Mouse (Mus musculus) neural tube, embryonic 13.5 days (tissue): ENCODE measurements at regions not wholly inside any gene's neighbourhood (a gene's known extent, or its start where the extent isn't known, plus 50 kb on each side); places are given as distances from the start of the nearest gene placed in this dataset.

Experiments used
- ATAC-seq: fragments of 200-750 bp; cut with Nextera tagmentation; 2 replicates; pipeline ENCODE4 v1.8.0; 2017; ENCODE audit warnings: low read depth, mild to moderate bottlenecking, moderate TSS enrichment, moderate library complexity
- H3K27ac ChIP-seq: fragments of 300-500 bp; sonication (generic); replicated peaks from 2 replicates; pipeline ENCODE4 v1.5.1; 2015; ENCODE audit warnings: moderate library complexity, mild to moderate bottlenecking, inconsistent platforms
- H3K27me3 ChIP-seq: fragments of 300-500 bp; sonication (generic); 2 replicates; pipeline ENCODE4 v1.6.1; 2015; ENCODE audit warnings: mild to moderate bottlenecking, inconsistent platforms
- H3K36me3 ChIP-seq: fragments of 300-500 bp; sonication (generic); 2 replicates; pipeline ENCODE4 v1.6.1; 2015; ENCODE audit warnings: mild to moderate bottlenecking, inconsistent platforms
- H3K4me1 ChIP-seq: fragments of 300-500 bp; sonication (generic); replicated peaks from 2 replicates; pipeline ENCODE4 v1.6.1; 2015; ENCODE audit warnings: inconsistent platforms
- H3K4me2 ChIP-seq: fragments of 300-500 bp; sonication (generic); 2 replicates; pipeline ENCODE4 v1.6.1; 2015; ENCODE audit warnings: inconsistent platforms, mild to moderate bottlenecking, moderate library complexity
- H3K4me3 ChIP-seq: fragments of 300-500 bp; sonication (generic); 2 replicates; pipeline ENCODE4 v1.5.1; 2015; ENCODE audit warnings: mild to moderate bottlenecking, inconsistent platforms
- H3K9ac ChIP-seq: fragments of 300-500 bp; sonication (generic); 2 replicates; pipeline ENCODE4 v1.6.1; 2015; ENCODE audit warnings: moderate library complexity, mild to moderate bottlenecking, inconsistent platforms
- H3K9me3 ChIP-seq: fragments of 300-500 bp; sonication (generic); 2 replicates; pipeline ENCODE4 v1.6.1; 2016; ENCODE audit warnings: inconsistent platforms
- WGBS: fragments of 180-500 bp; shearing (Covaris S2); methylation state at CpG from one replicate; pipeline ENCODE4 v1.1.7; 2015; 5-methylcytosine and 5-hydroxymethylcytosine counted together

DNA sequence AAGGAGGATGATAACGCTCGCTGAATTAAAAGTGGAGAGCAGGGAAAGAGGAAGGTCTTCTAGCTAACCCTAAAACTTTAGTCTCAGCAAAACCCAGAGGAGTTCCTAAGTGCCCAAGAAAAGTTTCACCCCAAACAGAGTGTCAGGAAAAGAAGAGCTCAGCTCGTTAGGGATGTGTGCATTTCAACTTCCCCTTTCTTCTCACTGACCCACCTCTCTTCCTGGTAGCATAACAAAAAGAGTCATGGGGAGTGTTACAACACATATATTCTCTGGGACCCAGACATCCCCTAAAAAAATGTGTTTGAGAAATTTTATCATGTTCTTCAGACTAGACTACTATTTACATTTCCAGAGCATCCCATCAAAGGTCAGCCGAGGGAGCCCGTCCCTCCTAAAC lies 432.6 kb downstream of the Mctp2 start:
- H3K4me2 ChIP-seq: no peak overlapping the region
- H3K27ac ChIP-seq: no peak overlapping the region
- H3K9me3 ChIP-seq: no peaks in the 10 kb centered on the region
- H3K4me1 ChIP-seq: no peaks in the 10 kb centered on the region
- H3K4me3 ChIP-seq: no peak overlapping the region
- no peaks in the 10 kb centered on the region for H3K27me3 ChIP-seq
- ATAC-seq: no peak
- H3K36me3 ChIP-seq: no peaks in the 10 kb centered on the region
- 90% methylated on average over 5 of the region's 5 CpGs for WGBS
- H3K9ac ChIP-seq: no peak overlapping the region

DNA sequence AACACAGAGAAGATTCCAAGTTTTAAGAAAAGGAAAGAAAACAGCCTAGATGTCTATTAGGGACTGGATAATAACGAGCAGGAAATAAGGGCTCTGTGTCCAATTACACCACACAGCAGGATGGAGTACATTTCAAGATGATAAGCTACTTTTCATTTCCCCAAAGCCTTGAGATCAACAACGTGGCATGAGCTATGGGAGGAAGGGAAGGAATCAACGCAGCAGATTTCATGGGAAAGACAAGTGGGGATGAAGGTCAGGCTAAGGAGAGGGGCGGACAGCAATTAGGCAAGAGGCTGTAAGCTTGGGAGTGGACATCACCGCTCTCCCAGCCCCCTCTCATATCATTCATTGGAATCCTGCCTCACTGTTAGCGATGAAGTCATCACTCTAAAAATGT lies 433.5 kb downstream of the Mctp2 start:
- Histone ChIP-seq H3K27me3 (no peaks in the 10 kb centered on the region), H3K9me3 (no peaks in the 10 kb centered on the region), H3K4me2 (no peak overlapping the region), H3K27ac (no peak overlapping the region), H3K4me3 (no peak overlapping the region), H3K4me1 (no peaks in the 10 kb centered on the region), H3K36me3 (no peaks in the 10 kb centered on the region), H3K9ac (no peak overlapping the region)
- WGBS: 81% methylated on average over 6 of the region's 6 CpGs
- no peak for ATAC-seq

DNA sequence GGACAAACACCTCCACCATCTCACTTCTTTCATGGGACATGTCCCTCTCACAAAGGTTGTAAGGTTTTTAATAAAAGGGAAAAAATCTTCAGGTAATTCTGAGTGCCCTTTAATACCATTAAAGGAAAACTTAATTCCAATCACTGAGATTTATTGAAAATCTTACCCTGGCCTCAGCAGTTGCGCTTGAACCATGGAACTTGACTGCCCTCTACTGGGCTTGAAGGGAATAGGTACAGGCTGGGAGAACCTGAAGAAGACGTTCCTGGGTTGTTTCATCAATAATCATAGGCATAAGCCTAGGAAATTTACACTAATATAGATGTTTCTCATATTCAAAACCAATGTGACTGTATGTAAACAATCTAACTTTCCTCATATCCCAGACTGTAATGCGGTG lies 439.3 kb downstream of the Mctp2 start:
- Histone ChIP-seq H3K36me3 (no peaks in the 10 kb centered on the region), H3K4me3 (no peak overlapping the region), H3K4me2 (no peak overlapping the region), H3K9ac (no peak overlapping the region), H3K4me1 (peaks cover 10% of the 10 kb centered on the region), H3K27me3 (peaks cover 5% of the 10 kb centered on the region; the same call in 1 of the 2 replicates), H3K27ac (no peak overlapping the region), H3K9me3 (no peaks in the 10 kb centered on the region)
- ATAC-seq: 0 out of 2 replicates have a peak, but pooled peaks have one; percentile 40
- 12% methylated on average over 3 of the region's 3 CpGs for WGBS

DNA sequence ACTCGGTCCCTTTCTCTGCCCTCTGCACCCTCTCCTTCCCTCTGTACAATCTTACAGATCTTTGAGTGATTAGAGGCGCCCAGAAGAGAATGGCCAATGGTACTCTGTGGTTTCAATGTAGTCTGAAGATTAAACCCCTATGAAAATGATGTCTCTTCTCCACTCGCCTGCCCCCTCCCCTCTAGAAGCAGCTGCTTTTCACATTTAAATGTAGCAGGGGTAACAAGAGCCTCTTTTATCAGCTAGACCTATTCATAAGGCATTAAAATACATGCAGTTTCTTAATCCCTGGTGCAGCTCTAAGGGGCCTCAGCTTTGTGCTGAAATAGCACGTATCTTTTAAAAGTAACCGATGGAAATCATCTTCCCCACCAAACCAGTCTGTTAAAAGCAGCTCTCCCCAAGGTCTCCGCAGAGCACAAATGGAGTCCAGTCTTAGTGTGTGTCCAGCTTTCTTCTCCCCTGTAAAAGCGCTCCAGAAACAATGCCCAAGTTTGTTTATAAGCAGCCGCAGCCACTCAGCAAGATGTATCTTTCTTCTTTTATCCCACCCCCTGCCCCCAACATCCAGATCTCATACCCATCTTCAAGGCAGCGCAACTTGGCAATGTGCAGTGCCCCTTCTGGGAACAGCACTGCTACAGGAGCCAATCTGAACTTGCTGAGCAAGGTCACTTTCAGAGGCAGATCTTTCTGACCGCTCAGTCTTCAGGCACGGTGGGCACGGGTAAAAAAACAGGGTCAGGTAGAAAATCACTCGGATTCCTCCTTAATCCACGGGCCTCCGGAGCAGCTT lies 440.8 kb downstream of the Mctp2 start:
- Histone ChIP-seq H3K4me1 (peaks cover 10% of the 10 kb centered on the region), H3K36me3 (no peaks in the 10 kb centered on the region), H3K4me2 (no peak overlapping the region), H3K27me3 (peaks cover 5% of the 10 kb centered on the region; the same call in 1 of the 2 replicates), H3K9me3 (no peaks in the 10 kb centered on the region), H3K9ac (no peak overlapping the region), H3K27ac (no peak overlapping the region), H3K4me3 (no peak overlapping the region)
- 34% methylated on average over 15 of the region's 15 CpGs for WGBS
- ATAC-seq: no peak

DNA sequence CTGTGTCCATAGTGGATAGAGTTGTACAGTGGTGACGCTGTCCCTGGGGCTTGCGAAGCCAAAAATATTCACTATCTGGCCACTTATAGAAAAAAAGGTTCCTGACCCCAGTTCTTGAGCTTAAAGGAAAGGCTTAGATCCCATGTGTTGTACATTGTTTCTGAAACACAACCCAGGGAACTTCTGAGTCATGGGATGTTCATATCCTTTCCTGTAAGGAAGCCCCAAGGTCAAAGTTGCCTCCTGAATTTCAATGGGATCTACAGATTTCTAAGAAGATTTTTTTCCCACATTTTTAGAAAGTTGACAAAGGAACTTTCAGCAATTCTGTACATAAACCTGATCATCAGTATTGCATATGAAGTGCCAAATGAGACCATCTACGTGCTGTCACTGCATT lies 453.5 kb downstream of the Mctp2 start:
- 85% methylated on average over 3 of the region's 3 CpGs for WGBS
- no peaks in the 10 kb centered on the region for H3K9me3 ChIP-seq
- H3K4me3 ChIP-seq: no peak overlapping the region
- H3K4me1 ChIP-seq: no peaks in the 10 kb centered on the region
- H3K9ac ChIP-seq: no peak overlapping the region
- no peaks in the 10 kb centered on the region for H3K27me3 ChIP-seq
- H3K27ac ChIP-seq: no peak overlapping the region
- no peak for ATAC-seq
- H3K36me3 ChIP-seq: no peaks in the 10 kb centered on the region
- no peak overlapping the region for H3K4me2 ChIP-seq

DNA sequence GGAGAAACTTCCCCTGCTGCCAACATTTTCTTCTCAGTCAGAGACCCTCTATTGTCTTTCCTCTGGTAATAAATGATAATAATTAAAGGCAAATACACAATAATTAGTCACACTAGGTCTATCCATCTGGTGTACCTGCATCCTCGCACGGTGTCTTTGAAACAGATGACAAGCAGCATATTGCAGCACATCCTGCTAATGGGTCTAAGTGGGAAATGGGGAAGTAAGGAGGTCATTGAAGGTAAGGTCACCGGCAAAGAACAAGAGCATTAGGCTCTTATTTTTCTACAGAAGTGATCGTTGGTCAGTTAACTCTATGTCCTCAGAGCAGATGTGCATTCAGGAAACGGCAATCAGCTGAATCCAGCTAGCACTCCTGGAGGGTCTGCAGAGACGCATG lies 457.2 kb downstream of the Mctp2 start:
- Histone ChIP-seq H3K27me3 (no peaks in the 10 kb centered on the region), H3K4me1 (no peaks in the 10 kb centered on the region), H3K4me2 (no peak overlapping the region), H3K36me3 (no peaks in the 10 kb centered on the region), H3K27ac (no peak overlapping the region), H3K4me3 (no peak overlapping the region), H3K9ac (no peak overlapping the region), H3K9me3 (no peaks in the 10 kb centered on the region)
- WGBS: 79% methylated on average over 6 of the region's 6 CpGs
- no peak for ATAC-seq

DNA sequence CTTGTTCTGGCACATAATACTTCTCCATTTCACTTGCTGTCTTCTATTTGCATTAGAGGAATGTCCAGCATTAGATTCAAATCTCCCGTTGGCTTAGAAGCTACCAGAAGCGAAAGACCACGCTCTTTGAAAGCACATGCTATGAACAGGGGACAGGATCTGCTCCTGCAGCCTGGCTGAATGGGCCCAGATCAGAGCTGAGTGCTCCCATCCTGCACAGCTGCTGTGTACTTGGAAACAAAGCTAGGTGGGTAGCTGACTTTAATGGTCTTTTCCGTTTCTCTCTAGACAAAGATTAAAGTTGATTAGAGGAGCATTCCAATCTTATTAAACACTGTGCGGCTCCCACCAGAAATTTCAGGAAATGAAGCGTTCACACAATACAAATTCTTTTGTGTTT lies 468.6 kb downstream of the Mctp2 start:
- no peaks in the 10 kb centered on the region for H3K9me3 ChIP-seq
- WGBS: 80% methylated on average over 6 of the region's 6 CpGs
- H3K36me3 ChIP-seq: no peaks in the 10 kb centered on the region
- no peak overlapping the region for H3K4me3 ChIP-seq
- H3K27me3 ChIP-seq: no peaks in the 10 kb centered on the region
- H3K9ac ChIP-seq: no peak overlapping the region
- H3K4me1 ChIP-seq: no peaks in the 10 kb centered on the region
- no peak overlapping the region for H3K4me2 ChIP-seq
- no peak for ATAC-seq
- no peak overlapping the region for H3K27ac ChIP-seq

DNA sequence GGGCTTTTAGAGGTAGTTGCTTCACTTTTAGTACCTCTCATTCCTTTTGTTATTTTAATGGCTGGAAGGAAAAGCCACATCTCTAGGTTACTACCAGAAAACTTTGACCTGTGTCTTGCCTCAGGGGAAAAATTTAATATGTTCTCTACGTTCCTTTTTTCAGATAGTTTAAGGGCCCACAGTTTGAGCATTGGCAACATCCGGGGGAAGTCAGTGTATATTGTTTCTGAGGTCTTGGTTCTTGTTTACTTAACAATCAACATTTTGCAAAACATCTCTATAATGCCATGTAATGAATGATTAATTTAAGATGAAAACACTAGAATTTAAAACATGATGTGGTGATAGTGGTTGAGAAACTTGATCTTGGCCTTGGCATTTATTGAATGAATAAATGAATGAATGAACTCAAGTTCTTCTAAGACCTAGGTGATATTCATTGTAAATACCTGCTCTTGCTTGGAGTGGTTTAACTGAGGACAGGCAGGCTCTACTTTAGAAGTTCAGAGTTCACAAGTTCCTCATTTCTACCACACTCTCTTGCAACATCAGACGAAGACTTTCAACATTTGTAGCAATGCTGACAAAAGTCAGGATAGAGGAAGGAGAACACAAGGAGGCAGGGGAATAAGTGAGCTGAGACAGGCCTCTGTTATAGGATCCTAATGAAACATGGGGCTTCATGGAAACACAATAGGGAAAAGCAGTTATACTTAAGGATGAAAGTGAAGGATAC lies 474.4 kb downstream of the Mctp2 start:
- Histone ChIP-seq H3K36me3 (no peaks in the 10 kb centered on the region), H3K27ac (no peak overlapping the region), H3K4me2 (no peak overlapping the region), H3K4me3 (no peak overlapping the region), H3K4me1 (no peaks in the 10 kb centered on the region), H3K9ac (no peak overlapping the region), H3K27me3 (no peaks in the 10 kb centered on the region), H3K9me3 (no peaks in the 10 kb centered on the region)
- 79% methylated on average over 3 of the region's 3 CpGs for WGBS
- no peak for ATAC-seq

DNA sequence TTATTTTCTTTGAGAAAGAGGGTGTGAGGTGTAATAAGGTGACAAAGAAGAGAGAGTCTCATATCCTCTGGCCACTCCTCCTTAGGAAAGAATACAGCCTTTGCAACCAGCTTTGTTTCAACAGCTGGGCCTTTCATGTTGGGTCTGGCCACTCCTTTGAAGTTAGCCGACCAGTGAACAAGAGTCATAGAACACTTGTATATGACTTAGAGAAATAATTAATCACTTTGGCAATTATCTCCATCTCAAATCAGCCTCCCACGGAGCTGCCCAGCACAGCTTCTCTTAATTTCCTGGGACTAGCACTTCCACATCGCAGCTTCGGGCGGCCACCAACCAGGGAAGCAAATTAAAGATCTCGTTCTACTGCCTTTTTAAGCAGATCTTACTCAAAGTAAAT lies 476.8 kb downstream of the Mctp2 start:
- Histone ChIP-seq H3K27ac (no peak overlapping the region), H3K9me3 (no peaks in the 10 kb centered on the region), H3K4me2 (no peak overlapping the region), H3K4me1 (no peaks in the 10 kb centered on the region), H3K4me3 (no peak overlapping the region), H3K36me3 (no peaks in the 10 kb centered on the region), H3K9ac (no peak overlapping the region), H3K27me3 (no peaks in the 10 kb centered on the region)
- no peak for ATAC-seq
- 18% methylated on average over 6 of the region's 6 CpGs for WGBS

DNA sequence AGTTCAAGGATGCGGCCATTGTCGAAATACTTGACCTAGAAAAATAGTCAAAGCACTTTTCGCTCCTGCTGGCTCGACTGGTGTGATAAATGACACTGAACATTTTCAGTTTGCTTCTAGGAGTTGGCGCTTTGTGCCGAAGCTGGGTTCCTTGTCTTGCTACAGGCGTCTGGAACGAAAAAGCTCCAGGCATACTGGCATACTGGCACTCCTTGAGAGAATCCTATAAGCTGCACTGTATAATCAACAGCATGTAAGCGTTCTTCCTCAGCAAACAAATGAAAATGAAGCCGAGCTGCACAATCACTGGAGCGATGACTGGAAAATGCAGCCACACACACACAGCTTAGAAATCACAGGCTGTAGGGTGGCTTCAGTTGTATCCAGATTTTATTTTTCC lies 464.9 kb upstream of the Gm10295 start:
- WGBS: 80% methylated on average over 11 of the region's 11 CpGs
- no peak overlapping the region for H3K4me2 ChIP-seq
- no peak overlapping the region for H3K27ac ChIP-seq
- no peaks in the 10 kb centered on the region for H3K36me3 ChIP-seq
- no peak overlapping the region for H3K9ac ChIP-seq
- H3K4me3 ChIP-seq: no peak overlapping the region
- H3K9me3 ChIP-seq: no peaks in the 10 kb centered on the region
- no peak for ATAC-seq
- no peaks in the 10 kb centered on the region for H3K4me1 ChIP-seq
- H3K27me3 ChIP-seq: no peaks in the 10 kb centered on the region

DNA sequence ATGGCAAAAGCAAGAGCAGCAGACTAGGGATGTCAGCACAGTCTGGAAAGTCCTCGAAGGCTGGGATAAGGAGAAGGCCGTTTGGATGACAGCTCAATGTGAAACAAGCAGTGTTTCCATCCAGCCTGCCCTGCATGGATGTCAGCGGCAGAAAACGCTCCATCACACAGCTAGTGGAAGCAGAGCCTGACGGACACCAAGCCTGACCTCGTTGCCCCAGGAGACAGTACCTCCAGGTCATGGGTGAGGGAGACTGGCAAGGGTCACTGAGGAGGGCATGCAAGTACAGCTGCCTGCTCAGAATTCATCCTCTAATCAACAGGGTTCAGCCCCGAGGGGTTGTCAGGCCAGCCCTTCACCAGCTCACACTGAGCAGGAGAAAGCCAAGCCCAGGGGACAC lies 442.9 kb upstream of the Gm10295 start:
- H3K27me3 ChIP-seq: no peaks in the 10 kb centered on the region
- H3K4me2 ChIP-seq: no peak overlapping the region
- ATAC-seq: no peak
- H3K4me1 ChIP-seq: no peaks in the 10 kb centered on the region
- WGBS: 62% methylated on average over 7 of the region's 7 CpGs
- no peak overlapping the region for H3K27ac ChIP-seq
- no peaks in the 10 kb centered on the region for H3K9me3 ChIP-seq
- H3K4me3 ChIP-seq: no peak overlapping the region
- H3K9ac ChIP-seq: no peak overlapping the region
- no peaks in the 10 kb centered on the region for H3K36me3 ChIP-seq

DNA sequence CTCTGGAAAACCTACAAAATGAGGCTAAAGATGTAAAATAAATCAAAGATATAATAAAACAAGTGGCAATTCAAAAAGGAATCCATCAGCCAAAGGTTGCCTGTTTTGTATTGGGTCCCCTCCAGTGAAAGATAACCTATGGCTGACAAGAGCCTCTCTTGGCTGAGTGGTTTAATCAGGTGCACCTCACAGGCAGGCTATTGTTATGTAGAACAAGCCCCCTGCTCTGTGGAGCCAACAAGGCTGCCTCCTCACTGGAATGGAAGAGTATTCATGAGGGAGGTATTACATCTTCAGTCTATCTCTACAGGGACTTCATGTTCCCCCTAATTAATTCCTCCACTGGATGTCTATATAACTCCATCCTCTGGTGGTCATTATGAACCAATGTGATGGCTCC lies 437.1 kb upstream of the Gm10295 start:
- H3K9ac ChIP-seq: no peak overlapping the region
- no peak overlapping the region for H3K27ac ChIP-seq
- H3K4me3 ChIP-seq: no peak overlapping the region
- no peaks in the 10 kb centered on the region for H3K36me3 ChIP-seq
- H3K9me3 ChIP-seq: no peaks in the 10 kb centered on the region
- H3K27me3 ChIP-seq: no peaks in the 10 kb centered on the region
- no peak overlapping the region for H3K4me2 ChIP-seq
- ATAC-seq: no peak
- H3K4me1 ChIP-seq: no peaks in the 10 kb centered on the region

DNA sequence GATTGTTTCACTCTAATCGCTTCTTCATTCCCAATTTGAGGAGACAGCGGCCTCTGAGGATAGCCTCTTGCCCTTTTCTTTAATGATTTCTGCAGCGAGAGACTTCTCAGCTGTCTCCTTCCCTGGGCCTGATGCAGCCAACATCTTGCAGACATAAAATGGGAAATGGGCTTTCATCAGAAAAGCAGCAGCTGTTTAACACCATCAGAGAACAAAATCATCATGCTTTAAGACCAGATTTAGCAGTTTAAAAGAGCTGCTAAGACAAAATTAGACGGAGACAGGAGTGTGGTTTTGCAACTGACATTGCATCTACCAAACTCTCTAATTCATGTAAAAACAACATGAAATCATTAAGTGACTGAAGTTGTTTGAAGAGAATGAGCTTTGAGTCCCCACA lies 431.2 kb upstream of the Gm10295 start:
- H3K27me3 ChIP-seq: no peaks in the 10 kb centered on the region
- H3K4me3 ChIP-seq: no peak overlapping the region
- H3K4me1 ChIP-seq: no peaks in the 10 kb centered on the region
- no peak overlapping the region for H3K27ac ChIP-seq
- 87% methylated on average over 4 of the region's 4 CpGs for WGBS
- ATAC-seq: no peak
- no peaks in the 10 kb centered on the region for H3K9me3 ChIP-seq
- no peak overlapping the region for H3K4me2 ChIP-seq
- no peak overlapping the region for H3K9ac ChIP-seq
- H3K36me3 ChIP-seq: no peaks in the 10 kb centered on the region
